Mouse (Mus musculus) adrenal gland, adult 8-10 months (tissue): ENCODE measurements around the gene Sh3gl2. TPM values are rescaled to one million over a fixed set of nuclear protein-coding genes. Genes with fewer than 3 reads are reported as not detected.

ENCODE experiments used
- DNase-seq: peaks from one replicate; pipeline ENCODE4 v3.0.0; 2022
- total RNA-seq, 4 experiments: library from RNA; stranded (reverse); gene quantifications; 2 replicates each; pipeline ENCODE4 v1.2.4; 2022

Gene Sh3gl2
- total RNA-seq, 4 experiments from 2014 or later = 28.3 to 41.6 (median 38.0) TPM

- no peak for DNase-seq
Measured at GRCm38 (mm10) chr4:85618746-85619145, 413.8 kb downstream of the Sh3gl2 start.

DNA sequence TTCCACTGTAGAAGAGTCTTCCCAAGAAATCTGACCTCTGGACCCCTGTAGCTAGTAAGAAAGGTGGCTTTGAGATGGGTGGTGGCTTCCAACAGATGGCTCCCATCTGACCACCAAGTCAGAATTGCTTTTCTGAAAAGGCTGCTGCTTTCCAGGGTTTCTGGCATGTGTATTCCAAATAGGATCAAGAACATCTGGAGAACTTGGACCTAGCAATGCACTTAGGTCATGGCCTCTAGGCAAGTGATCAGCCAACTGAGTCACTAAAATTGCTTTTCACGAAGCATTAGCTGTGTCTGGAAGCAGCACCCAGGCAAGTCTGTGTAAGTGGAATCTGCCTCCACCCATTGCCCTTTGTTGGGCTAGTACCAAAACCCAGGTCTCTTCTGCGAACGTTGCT is 414.3 kb downstream of the Sh3gl2 start:
- no peak for DNase-seq

GRCm38 (mm10) chr4:85629381-85629780 is 424.5 kb downstream of the Sh3gl2 start:
- DNase-seq = no peak

- no peak for DNase-seq
Measured at GRCm38 (mm10) chr4:85669271-85669670, 464.3 kb downstream of the Sh3gl2 start.

- DNase-seq = no peak
Measured at GRCm38 (mm10) chr4:85669735-85670134, 464.8 kb downstream of the Sh3gl2 start.

- no peak for DNase-seq
Measured at GRCm38 (mm10) chr4:85672290-85672689, 467.4 kb downstream of the Sh3gl2 start.

DNA sequence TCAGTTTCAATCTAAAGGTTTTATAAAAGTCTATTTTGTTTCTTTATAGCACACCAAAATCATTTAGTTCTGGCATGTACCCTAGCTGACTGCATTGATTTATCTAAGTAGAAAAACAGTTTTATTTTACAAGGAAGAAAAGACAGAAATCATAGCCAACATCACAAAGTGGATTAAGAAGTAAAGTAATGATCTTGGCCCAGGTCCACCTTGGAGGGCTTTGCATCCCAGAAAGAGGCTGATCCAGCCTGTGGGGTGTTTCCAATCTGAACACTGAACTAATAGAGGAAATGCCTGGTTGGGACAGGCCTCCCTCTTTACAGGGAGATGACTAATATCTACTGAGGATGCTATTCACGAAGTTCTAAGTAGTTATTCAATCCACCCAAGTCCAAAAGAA is 472.7 kb downstream of the Sh3gl2 start:
- no peak for DNase-seq

DNA sequence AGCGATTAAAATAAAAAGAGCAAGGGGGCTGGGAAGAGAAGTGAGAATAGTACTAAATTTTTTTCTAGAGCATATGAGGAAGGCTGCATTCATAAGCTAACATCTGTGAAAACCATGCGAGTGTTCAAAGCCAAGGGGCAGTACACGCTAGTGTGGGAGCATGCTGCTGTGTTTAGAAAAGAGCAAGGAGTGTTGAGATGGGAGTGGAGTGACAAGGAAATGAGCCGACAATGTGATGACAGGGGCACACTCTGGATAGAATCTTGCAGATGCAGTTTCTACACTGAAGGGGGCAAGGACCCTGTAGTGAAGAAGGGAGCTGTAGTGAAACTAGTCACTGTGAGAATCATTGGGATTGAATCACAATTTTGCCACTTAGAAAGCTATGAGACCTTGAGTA is 481.2 kb downstream of the Sh3gl2 start:
- no peak for DNase-seq
